ENCODE assay signal across 13 mouse cellular contexts in the genomic region with DNA sequence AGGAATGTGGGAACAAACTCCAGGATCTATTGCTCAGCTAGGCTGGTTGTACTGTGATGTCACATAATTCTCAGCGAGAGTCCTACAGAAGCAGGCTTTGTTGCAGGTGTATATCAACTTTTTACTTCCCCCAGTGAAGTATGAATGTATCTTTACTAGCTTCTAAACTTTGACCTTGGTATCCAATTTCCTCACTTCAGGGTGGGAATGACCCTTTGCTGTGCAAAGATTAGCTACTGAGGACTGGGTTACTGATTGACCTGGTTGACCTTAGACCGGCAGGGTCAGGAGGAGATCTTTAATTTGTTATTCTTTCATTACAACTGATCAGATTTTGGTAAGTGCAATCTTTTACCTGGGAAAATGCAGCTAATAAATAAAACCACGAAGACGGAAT. TPM values are rescaled to one million over a fixed set of nuclear protein-coding genes. Genes with fewer than 3 reads are reported as not detected.
DNase-seq lines count a peak whose midpoint lies in the region; ATAC-seq and TF ChIP-seq lines count a peak whose summit lies in the region.
"Had no signal": no experiment of that assay in that cellular context is flagged by ENCODE, and none has a peak within 500 bp of the region (broad histone marks: within the 10 kb centered on the region; RNA-seq: fewer than 3 reads in every experiment).

No protein-coding gene starts in this region.

- H3K36me3 ChIP-seq in intestine, embryonic 14.5 days (ENCODE audit: control insufficient read depth, insufficient read depth, low read length): no peaks in the 10 kb centered on the region
- no peaks in the 10 kb centered on the region for H3K36me3 ChIP-seq in thymus, adult 2 months (ENCODE audit: control insufficient read depth, insufficient read depth, low read length)
- H3K36me3 ChIP-seq: limb, embryonic 12.5 days had no signal

- H3K9ac ChIP-seq in intestine, embryonic 14.5 days (ENCODE audit: low read length): no peak overlapping the region
- H3K9ac ChIP-seq: forebrain, postnatal 0 days; limb, embryonic 12.5 days had no signal

- peak overlapping the region; percentile 21; the same call in 1 of the 2 replicates for H3K4me3 ChIP-seq in bone marrow macrophage, adult 2 months (ENCODE audit: insufficient read depth, low read length)
- no peak overlapping the region for H3K4me3 ChIP-seq in intestine, embryonic 14.5 days (ENCODE audit: low read depth, low read length)
- H3K4me3 ChIP-seq in thymus, adult 2 months (ENCODE audit: control insufficient read depth, insufficient read depth, low read length): no peak overlapping the region
- H3K4me3 ChIP-seq: limb, embryonic 12.5 days had no signal

- H3K4me2 ChIP-seq in intestine, embryonic 14.5 days (ENCODE audit: low read length): peak overlapping the region; percentile 25; the same call in 1 of the 2 replicates
- H3K4me2 ChIP-seq: limb, embryonic 12.5 days had no signal

- no peaks in the 10 kb centered on the region for H3K27me3 ChIP-seq in intestine, embryonic 14.5 days (replicated peaks; ENCODE audit: control insufficient read depth, insufficient read depth, low read length)
- no peaks in the 10 kb centered on the region for H3K27me3 ChIP-seq in thymus, adult 2 months (ENCODE audit: control insufficient read depth, insufficient read depth, low read length)
- H3K27me3 ChIP-seq: limb, embryonic 12.5 days had no signal

- H3K4me1 ChIP-seq in bone marrow macrophage, adult 2 months (ENCODE audit: control insufficient read depth, insufficient read depth, low read length): peaks cover 21% of the 10 kb centered on the region
- H3K4me1 ChIP-seq in intestine, embryonic 14.5 days (replicated peaks; ENCODE audit: control insufficient read depth, insufficient read depth, low read length): no peaks in the 10 kb centered on the region
- no peaks in the 10 kb centered on the region for H3K4me1 ChIP-seq in thymus, adult 2 months (replicated peaks; ENCODE audit: control insufficient read depth, insufficient read depth, low read length)

- no peak for TF ChIP-seq CTCF in bone marrow macrophage, adult 2 months (IDR thresholded peaks at IDR 0.05; ENCODE audit: low read depth, low read length)
- TF ChIP-seq CTCF in thymus, adult 2 months (IDR thresholded peaks at IDR 0.05; ENCODE audit: borderline replicate concordance, control insufficient read depth, extremely low read depth, insufficient read depth, low read length, poor library complexity): no peak

- DNase-seq in intestine, embryonic 14.5 days (ENCODE audit: low spot score): no peak
- peak; percentile 49 for DNase-seq in kidney, postnatal 10 days
- DNase-seq in thymus, adult 2 months: no peak
- no peak for DNase-seq in layer of hippocampus, postnatal 14 days (ENCODE audit: low spot score in 2 of 2)
- DNase-seq in c-Kit-positive CD71-positive TER-119-positive erythroid progenitor cells, embryonic 14.5 days (ENCODE audit: low spot score): no peak
- DNase-seq: adrenal gland, postnatal 10 days; forebrain, postnatal 0 days; gastrocnemius, postnatal 36 days; right cerebral cortex, adult 18-20 months had no signal

- peak overlapping the region; percentile 45 for H3K27ac ChIP-seq in bone marrow macrophage, adult 2 months (ENCODE audit: insufficient read depth, low read depth, low read length)
- no peak overlapping the region for H3K27ac ChIP-seq in intestine, embryonic 14.5 days (ENCODE audit: low read depth)
- no peak overlapping the region for H3K27ac ChIP-seq in thymus, adult 2 months (ENCODE audit: control insufficient read depth, insufficient read depth, low read length)
- H3K27ac ChIP-seq: limb, embryonic 12.5 days had no signal

- TF ChIP-seq POLR2A in bone marrow macrophage, adult 2 months (IDR thresholded peaks at IDR 0.05; ENCODE audit: borderline replicate concordance, low read depth, low read length): no peak
- TF ChIP-seq POLR2A in thymus, adult 2 months (IDR thresholded peaks at IDR 0.05; ENCODE audit: control insufficient read depth, extremely low read depth, insufficient read depth, low read length, poor library complexity): no peak

- no peaks in the 10 kb centered on the region for H3K9me3 ChIP-seq in intestine, embryonic 14.5 days (ENCODE audit: control insufficient read depth, low read length)
- H3K9me3 ChIP-seq: limb, embryonic 12.5 days had no signal

- WGBS in intestine, embryonic 14.5 days: 49% methylated on average over 4 of the region's 4 CpGs
- WGBS in thymus, adult 2 months: 74% methylated on average over 4 of the region's 4 CpGs

- ATAC-seq in intestine, embryonic 14.5 days (replicated peaks; ENCODE audit: low FRiP score, low TSS enrichment, low read depth): peak; percentile 72
- ATAC-seq in megakaryocyte progenitor cell, adult 5-6 weeks (replicated peaks; ENCODE audit: poor library complexity): peak; percentile 13; the same call in 1 of the 2 replicates
- ATAC-seq: forebrain, postnatal 0 days; hindbrain, embryonic 16.5 days had no signal

RNA-seq across cellular contexts. Expression of gene Kynu, which starts 0.8 kb away (rescaled TPM):
- polyA plus RNA-seq in bone marrow macrophage, adult 2 months (2012; ENCODE audit: insufficient read depth, insufficient read length, missing spikeins): 1.6 and 2.7 TPM in 2 replicates
- polyA plus RNA-seq in intestine, embryonic 14.5 days (2014; fragmentation: Nextera tagmentation; extraction: Ambion mirVana): 2.4 and 2.9 TPM in 2 replicates
- total RNA-seq in megakaryocyte progenitor cell, adult 5-6 weeks (2015): 0.10 and 0.22 TPM in 2 replicates
- total RNA-seq in megakaryocyte progenitor cell, adult 5-6 weeks (2017): not detected in 2 replicates
- polyA plus RNA-seq in thymus, adult 2 months (2012; rRNA removed): 1.6 and 1.9 TPM in 2 replicates
- total RNA-seq in layer of hippocampus, postnatal 14 days (2021): not detected
- total RNA-seq: forebrain, postnatal 0 days; gastrocnemius, postnatal 36 days had no signal
- polyA plus RNA-seq: forebrain, postnatal 0 days had no signal
